Mouse (Mus musculus) embryonic facial prominence, embryonic 14.5 days (tissue): ENCODE data around the gene Tgm1. TPM values are rescaled to one million over a fixed set of nuclear protein-coding genes. Genes with fewer than 3 reads are reported as not detected.
A peak's percentile ranks its signal among the peaks of the same experiment; 100 is the strongest.

Experiments
- ATAC-seq: fragments of 200-750 bp; cut with Nextera tagmentation; 2 replicates; pipeline ENCODE4 v1.8.0; 2017; ENCODE audit warnings: low read depth, moderate number of reproducible peaks, moderate TSS enrichment
- DNase-seq: peaks from one replicate; pipeline ENCODE4 v3.0.0-alpha.2; 2015; ENCODE audit warnings: low spot score
- H3K27ac ChIP-seq: fragments of 300-500 bp; sonication (generic); replicated peaks from 2 replicates; pipeline ENCODE4 v1.5.1; 2014; ENCODE audit warnings: low read depth, mild to moderate bottlenecking, low read length, moderate library complexity
- H3K27me3 ChIP-seq: fragments of 300-500 bp; sonication (generic); replicated peaks from 2 replicates; pipeline ENCODE4 v1.6.1; 2014; ENCODE audit warnings: low read length; ENCODE audit not compliant: control insufficient read depth, insufficient read depth
- H3K36me3 ChIP-seq: fragments of 300-500 bp; sonication (generic); 2 replicates; pipeline ENCODE4 v1.6.1; 2014; ENCODE audit warnings: low read length, mixed read lengths; ENCODE audit not compliant: control insufficient read depth, insufficient read depth
- H3K4me1 ChIP-seq: fragments of 300-500 bp; sonication (generic); 2 replicates; pipeline ENCODE4 v1.6.1; 2014; ENCODE audit warnings: antibody characterized with exemption, low read length; ENCODE audit not compliant: control insufficient read depth, insufficient read depth
- H3K4me2 ChIP-seq: fragments of 300-500 bp; sonication (generic); 2 replicates; pipeline ENCODE4 v1.6.1; 2014; ENCODE audit warnings: low read depth, mild to moderate bottlenecking, low read length, moderate library complexity, mixed read lengths
- H3K4me3 ChIP-seq: fragments of 300-500 bp; sonication (generic); 2 replicates; pipeline ENCODE4 v1.5.1; 2014; ENCODE audit warnings: low read depth, mild to moderate bottlenecking, low read length
- H3K9ac ChIP-seq: fragments of 300-500 bp; sonication (generic); 2 replicates; pipeline ENCODE4 v1.6.1; 2014; ENCODE audit warnings: low read depth, mild to moderate bottlenecking, low read length, moderate library complexity, mixed read lengths
- H3K9me3 ChIP-seq: fragments of 300-500 bp; sonication (generic); 2 replicates; pipeline ENCODE4 v1.6.1; 2016; ENCODE audit warnings: low read length; ENCODE audit not compliant: control insufficient read depth
- WGBS: fragments of 180-500 bp; shearing (Covaris S2); extraction: QIAGEN DNeasy Blood & Tissue Kit; methylation state at CpG from one replicate; pipeline ENCODE4 v1.1.7; 2014; 5-methylcytosine and 5-hydroxymethylcytosine counted together
- polyA plus RNA-seq: library from polyadenylated mRNA; unstranded; fragments of >200 nt; fragmentation: Nextera tagmentation; extraction: Ambion mirVana; gene quantifications from 2 replicates; pipeline ENCODE4 v1.2.1, GENCODE M21; 2014

Tgm1 gene
- polyA plus RNA-seq, 1 experiment from 2014 or later, result 8.0 TPM

DNA sequence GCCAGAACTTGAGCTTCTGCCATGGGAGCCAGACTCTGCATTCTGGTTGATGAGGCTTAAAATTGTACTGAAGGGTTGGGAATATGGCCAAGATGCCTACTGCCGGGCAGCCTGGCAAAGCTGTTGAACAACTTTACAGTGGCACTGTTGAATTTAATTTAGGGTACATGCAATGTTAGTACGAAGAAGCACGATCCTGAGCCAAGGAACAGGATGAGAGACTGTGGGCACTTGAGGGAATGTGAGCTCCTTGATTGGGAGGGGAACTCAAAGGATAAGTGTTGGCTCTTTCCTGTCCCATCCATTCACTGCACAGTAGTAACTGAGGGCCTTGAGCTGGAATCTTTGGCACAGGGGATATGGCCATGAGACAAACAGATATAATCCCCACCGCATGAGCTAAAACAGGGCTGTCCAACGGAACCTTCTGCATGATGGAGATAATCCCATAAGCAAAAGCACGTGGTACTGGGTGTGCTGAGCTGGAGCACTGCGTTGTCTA lies 16.9 kb upstream of the Tgm1 start:
- no peaks in the 10 kb centered on the region for H3K9me3 ChIP-seq
- H3K4me2 ChIP-seq, result no peak overlapping the region
- no peak overlapping the region for H3K27ac ChIP-seq
- no peak for ATAC-seq
- no peak overlapping the region for H3K4me3 ChIP-seq
- H3K4me1 ChIP-seq, result no peaks in the 10 kb centered on the region
- H3K9ac ChIP-seq, result no peak overlapping the region
- no peak for DNase-seq
- H3K36me3 ChIP-seq, result no peaks in the 10 kb centered on the region
- H3K27me3 ChIP-seq, result no peaks in the 10 kb centered on the region
- 83% methylated on average over 7 of the region's 7 CpGs for WGBS

DNA sequence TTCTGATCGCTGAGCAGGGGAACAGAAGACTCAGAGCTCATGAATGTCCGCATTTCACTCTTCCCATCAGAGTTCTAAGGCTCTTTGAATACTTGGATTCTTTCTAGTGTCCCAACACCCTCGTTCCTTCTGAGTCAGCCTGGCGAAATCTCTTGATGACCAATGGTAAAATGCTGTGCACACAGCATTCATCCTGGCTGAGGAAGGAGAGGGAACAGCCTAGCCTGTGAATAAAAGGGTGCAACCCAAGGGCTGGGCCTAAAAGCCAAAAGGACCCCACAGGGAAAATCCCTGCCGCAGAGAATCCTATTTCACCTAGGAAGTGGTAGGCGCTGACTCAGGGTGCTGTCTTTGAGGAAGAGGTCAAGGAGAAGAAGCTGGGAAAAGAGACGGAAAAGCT lies 16.4 kb upstream of the Tgm1 start:
- Histone ChIP-seq H3K27ac (no peak overlapping the region), H3K4me2 (no peak overlapping the region), H3K27me3 (no peaks in the 10 kb centered on the region), H3K4me1 (no peaks in the 10 kb centered on the region), H3K4me3 (no peak overlapping the region), H3K9ac (no peak overlapping the region), H3K36me3 (no peaks in the 10 kb centered on the region), H3K9me3 (no peaks in the 10 kb centered on the region)
- 72% methylated on average over 7 of the region's 7 CpGs for WGBS
- no peak for ATAC-seq
- DNase-seq, result no peak

GRCm38 (mm10) chr14:55727889-55728685 lies 14.4 kb upstream of the Tgm1 start:
- no peaks in the 10 kb centered on the region for H3K4me1 ChIP-seq
- 61% methylated on average over 8 of the region's 8 CpGs for WGBS
- no peaks in the 10 kb centered on the region for H3K27me3 ChIP-seq
- no peaks in the 10 kb centered on the region for H3K36me3 ChIP-seq
- DNase-seq (no peak), ATAC-seq (no peak)
- H3K4me2 ChIP-seq, result no peak overlapping the region
- H3K9ac ChIP-seq, result no peak overlapping the region
- H3K27ac ChIP-seq, result no peak overlapping the region
- no peak overlapping the region for H3K4me3 ChIP-seq
- H3K9me3 ChIP-seq, result no peaks in the 10 kb centered on the region

DNA sequence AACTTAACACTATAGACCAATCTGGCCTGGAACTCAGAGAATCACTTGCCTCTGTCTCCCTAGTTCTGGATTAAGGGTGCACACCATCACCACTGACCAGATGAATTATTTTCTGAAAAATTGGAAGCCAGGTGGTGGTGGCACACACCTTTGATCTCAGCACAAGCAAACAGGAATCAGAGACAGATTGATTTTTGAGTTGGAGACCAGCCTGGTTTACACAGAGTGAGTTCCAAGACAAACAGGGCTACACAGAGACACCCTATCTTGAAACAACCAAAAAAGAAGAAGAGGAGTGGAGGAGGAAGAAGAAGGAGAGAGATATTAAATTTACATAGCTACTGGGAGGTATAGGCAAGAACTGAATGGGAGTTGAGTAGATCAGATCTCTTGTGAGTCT lies 12.5 kb upstream of the Tgm1 start:
- no peaks in the 10 kb centered on the region for H3K36me3 ChIP-seq
- H3K9ac ChIP-seq, result no peak overlapping the region
- no peak overlapping the region for H3K4me3 ChIP-seq
- H3K9me3 ChIP-seq, result no peaks in the 10 kb centered on the region
- 0 out of 2 replicates have a peak, but pooled peaks cover 1% of the 10 kb centered on the region for H3K4me1 ChIP-seq
- ATAC-seq (no peak), DNase-seq (no peak)
- no peak overlapping the region for H3K27ac ChIP-seq
- no peak overlapping the region for H3K4me2 ChIP-seq
- H3K27me3 ChIP-seq, result no peaks in the 10 kb centered on the region

- no peaks in the 10 kb centered on the region for H3K27me3 ChIP-seq
- DNase-seq, result no peak
- no peak overlapping the region for H3K27ac ChIP-seq
- WGBS, result 52% methylated on average over 8 of the region's 8 CpGs
- no peak overlapping the region for H3K4me3 ChIP-seq
- 0 out of 2 replicates have a peak, but pooled peaks cover 6% of the 10 kb centered on the region for H3K36me3 ChIP-seq
- ATAC-seq, result no peak
- no peaks in the 10 kb centered on the region for H3K9me3 ChIP-seq
- H3K9ac ChIP-seq, result no peak overlapping the region
- no peak overlapping the region for H3K4me2 ChIP-seq
- 0 out of 2 replicates have a peak, but pooled peaks cover 3% of the 10 kb centered on the region for H3K4me1 ChIP-seq
Observed at GRCm38 (mm10) chr14:55724411-55724871, 10.7 kb upstream of the Tgm1 start.

DNA sequence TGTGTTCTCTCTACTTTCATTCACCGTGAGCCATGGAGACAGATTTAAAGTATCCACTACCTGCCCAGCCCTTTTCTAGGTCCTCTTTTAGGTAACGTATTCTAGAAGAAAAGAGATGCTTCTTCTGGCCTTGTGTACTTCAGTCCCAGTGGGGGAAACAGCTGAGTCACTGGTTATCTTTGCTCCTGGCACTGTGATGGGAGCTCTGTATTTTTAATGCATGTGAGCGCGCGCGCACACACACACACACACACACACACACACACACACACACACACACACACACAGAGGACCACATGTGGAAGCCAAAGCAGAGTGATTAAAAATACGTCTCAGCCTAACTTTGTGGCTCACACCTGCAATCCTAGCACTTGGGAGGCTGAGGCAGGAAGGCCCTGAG lies 9.7 kb upstream of the Tgm1 start:
- ATAC-seq (no peak), DNase-seq (no peak)
- Histone ChIP-seq H3K27me3 (no peaks in the 10 kb centered on the region), H3K4me2 (no peak overlapping the region), H3K4me3 (no peak overlapping the region), H3K4me1 (0 out of 2 replicates have a peak, but pooled peaks cover 3% of the 10 kb centered on the region), H3K36me3 (peaks cover 15% of the 10 kb centered on the region; the same call in 1 of the 2 replicates), H3K9ac (no peak overlapping the region), H3K27ac (no peak overlapping the region), H3K9me3 (no peaks in the 10 kb centered on the region)
- 93% methylated on average over 7 of the region's 7 CpGs for WGBS

DNA sequence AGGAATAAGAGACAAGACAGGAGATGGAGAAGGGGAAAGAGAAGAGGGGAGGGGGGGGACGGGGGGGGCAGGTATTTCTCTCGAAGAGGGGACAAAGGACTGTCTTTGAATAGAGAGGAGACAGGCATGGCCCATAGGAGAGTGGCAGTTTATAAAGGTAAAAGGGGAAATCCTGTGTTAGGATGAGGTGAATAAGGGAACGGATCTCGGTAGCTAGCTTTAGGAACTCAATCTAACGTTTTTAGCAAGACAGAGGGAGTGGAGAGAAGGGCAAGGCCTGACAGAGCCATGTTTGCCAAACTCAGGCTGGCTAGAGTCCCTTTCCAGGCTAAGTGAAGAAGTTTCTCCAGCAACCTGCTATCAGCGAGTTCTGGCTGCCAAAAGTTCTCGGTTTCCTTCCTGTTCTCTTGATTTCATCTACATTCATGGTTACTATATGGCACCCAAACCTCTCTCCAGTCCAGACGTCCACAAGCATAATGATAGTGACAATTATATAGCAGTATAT lies 8.8 kb upstream of the Tgm1 start:
- ATAC-seq, result no peak
- Histone ChIP-seq H3K4me1 (0 out of 2 replicates have a peak, but pooled peaks cover 3% of the 10 kb centered on the region), H3K4me2 (peak overlapping the region; percentile 62), H3K27ac (peak overlapping the region; percentile 79; the same call in 1 of the 2 replicates), H3K27me3 (no peaks in the 10 kb centered on the region), H3K4me3 (peak overlapping the region; percentile 84), H3K36me3 (peaks cover 20% of the 10 kb centered on the region; the same call in 1 of the 2 replicates), H3K9ac (peak overlapping the region; percentile 80), H3K9me3 (no peaks in the 10 kb centered on the region)
- WGBS, result 48% methylated on average over 8 of the region's 8 CpGs
- no peak for DNase-seq

- peak within 1 kb of the TSS; percentile 62 for H3K4me2 ChIP-seq
- ATAC-seq, result peak; percentile 98
- no peaks in the 10 kb centered on the region for H3K27me3 ChIP-seq
- DNase-seq, result peak; percentile 97
- peak within 1 kb of the TSS; percentile 79 for H3K27ac ChIP-seq
- H3K4me3 ChIP-seq, result peak within 1 kb of the TSS; percentile 84
- no peaks in the 10 kb centered on the region for H3K9me3 ChIP-seq
- WGBS, result under 1% methylated on average over 31 of the region's 50 CpGs
- H3K4me1 ChIP-seq, result 0 out of 2 replicates have a peak, but pooled peaks cover 3% of the 10 kb centered on the region
- H3K36me3 ChIP-seq, result peaks cover 24% of the 10 kb centered on the region
- H3K9ac ChIP-seq, result peak within 1 kb of the TSS; percentile 80
Observed at GRCm38 (mm10) chr14:55721700-55722437, 8.1 kb upstream of the Tgm1 start, which contains the start of gene Rabggta. Gene Rabggta, minus strand, starts transcription at chr14:55722263.
